In the genomic region with DNA sequence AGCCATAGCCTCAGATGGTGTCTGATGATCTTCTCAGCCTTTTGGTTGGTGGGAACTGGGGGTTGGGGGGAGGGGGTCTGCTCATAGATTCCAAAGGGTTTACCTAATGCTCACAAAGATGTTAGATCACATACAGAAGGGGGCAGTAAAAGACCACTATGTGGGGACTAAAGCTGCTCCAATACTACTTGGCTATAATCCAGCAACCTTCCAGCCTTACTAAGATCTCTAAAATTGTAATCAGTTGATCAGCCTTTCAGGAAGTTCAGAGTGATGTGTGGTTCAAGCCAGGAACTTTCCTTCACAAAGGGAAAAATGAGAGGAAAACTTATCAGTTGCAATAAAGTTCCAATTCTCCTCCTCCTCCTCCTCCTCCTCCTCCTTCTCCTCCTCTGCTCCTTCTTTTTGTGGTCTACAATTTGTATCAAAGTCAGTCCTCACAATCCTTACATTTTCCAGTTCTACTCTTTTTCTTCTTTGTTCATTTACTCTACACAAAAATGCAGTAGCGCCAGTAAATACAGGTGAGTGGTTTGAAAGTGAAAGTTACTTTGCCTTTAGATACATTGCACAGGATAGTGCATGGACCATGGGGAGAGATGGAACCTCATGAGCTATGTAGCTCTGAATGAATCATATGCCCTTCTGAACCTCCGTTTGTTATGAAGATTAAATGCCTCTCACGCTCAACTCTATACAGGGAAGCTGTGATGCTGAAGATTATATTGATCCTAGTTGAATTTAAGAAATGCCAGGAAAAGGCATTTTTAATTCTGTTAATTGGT, we compare ENCODE assay signal across 8 mouse cellular contexts. TPM values are rescaled to one million over a fixed set of nuclear protein-coding genes. Genes with fewer than 3 reads are reported as not detected.
DNase-seq lines count a peak whose midpoint lies in the region; ATAC-seq and TF ChIP-seq lines count a peak whose summit lies in the region.

No protein-coding gene starts in this region.

- H3K4me2 ChIP-seq in lung, embryonic 14.5 days = no peak overlapping the region
- no peak overlapping the region for H3K4me2 ChIP-seq in heart, embryonic 15.5 days

- peak; percentile 64 for TF ChIP-seq CTCF in lung, embryonic 14.5 days (IDR thresholded peaks at IDR 0.05; ENCODE audit: low read depth)

- peak; percentile 32 for ATAC-seq in lung, embryonic 14.5 days (ENCODE audit: insufficient read depth)
- ATAC-seq in heart, embryonic 15.5 days (replicated peaks; ENCODE audit: insufficient number of reproducible peaks, insufficient read depth, low FRiP score, low read depth) = 0 out of 2 replicates have a peak, but pooled peaks have one; percentile 34

- DNase-seq in cerebellum, postnatal 14 days = peak; percentile 45 to 56
- no peak for DNase-seq in cerebellum, adult 11-12 months
- DNase-seq in lung, embryonic 14.5 days = peak; percentile 92
- no peak for DNase-seq in lung, postnatal 14 days
- peak; percentile 80 for DNase-seq in retina, postnatal 1 day
- no peak for DNase-seq in layer of hippocampus, adult 8-10 months (ENCODE audit: low spot score in 2 of 2)
- DNase-seq in testis, postnatal 14 days (ENCODE audit: low spot score) = no peak

- 67% methylated on average over 3 of the region's 3 CpGs for WGBS in lung, embryonic 14.5 days
- 59% methylated on average over 3 of the region's 3 CpGs for WGBS in heart, embryonic 15.5 days

- peaks cover 6% of the 10 kb centered on the region for H3K36me3 ChIP-seq in lung, embryonic 14.5 days (ENCODE audit: insufficient read depth)
- peaks cover 5% of the 10 kb centered on the region; the same call in 1 of the 2 replicates for H3K36me3 ChIP-seq in heart, embryonic 15.5 days

- no peaks in the 10 kb centered on the region; the same call in 1 of the 2 replicates for H3K4me1 ChIP-seq in lung, embryonic 14.5 days (ENCODE audit: insufficient read depth)
- H3K4me1 ChIP-seq in heart, embryonic 15.5 days (replicated peaks) = peaks cover 40% of the 10 kb centered on the region

- H3K27me3 ChIP-seq in lung, embryonic 14.5 days (ENCODE audit: insufficient read depth, low read length) = no peaks in the 10 kb centered on the region
- H3K27me3 ChIP-seq in heart, embryonic 15.5 days = no peaks in the 10 kb centered on the region

- H3K4me3 ChIP-seq in lung, embryonic 14.5 days (ENCODE audit: low read depth, low read length) = no peak overlapping the region
- H3K4me3 ChIP-seq in heart, embryonic 15.5 days = no peak overlapping the region

- no peak overlapping the region for H3K27ac ChIP-seq in lung, embryonic 14.5 days (ENCODE audit: low read depth)
- no peak overlapping the region for H3K27ac ChIP-seq in heart, embryonic 15.5 days

- H3K9me3 ChIP-seq in lung, embryonic 14.5 days (ENCODE audit: low read depth, low read length) = no peaks in the 10 kb centered on the region
- H3K9me3 ChIP-seq in heart, embryonic 15.5 days (replicated peaks) = no peaks in the 10 kb centered on the region

- H3K9ac ChIP-seq in lung, embryonic 14.5 days = no peak overlapping the region; the same call in 1 of the 2 replicates
- no peak overlapping the region for H3K9ac ChIP-seq in heart, embryonic 15.5 days

RNA-seq across cellular contexts. Expression of a gene that starts 1.7 kb away (rescaled TPM):
- polyA plus RNA-seq in lung, embryonic 14.5 days (2014; fragmentation: Nextera tagmentation; extraction: Ambion mirVana) = 126 and 149 TPM in 2 replicates
- polyA plus RNA-seq in heart, embryonic 15.5 days (2015; fragmentation: Nextera tagmentation; extraction: Ambion mirVana) = 224 and 350 TPM in 2 replicates
- total RNA-seq in layer of hippocampus, adult 8-10 months (2022) = 100 to 1,000 TPM in 2 of 4 experiments, 10 to 100 TPM in 2; 88.2 to 142 (median 116) TPM

RNA-seq across cellular contexts. Expression of a gene that starts 1.7 kb away (rescaled TPM):
- not detected in 2 replicates for polyA plus RNA-seq in lung, embryonic 14.5 days (2014; fragmentation: Nextera tagmentation; extraction: Ambion mirVana)
- polyA plus RNA-seq in heart, embryonic 15.5 days (2015; fragmentation: Nextera tagmentation; extraction: Ambion mirVana) = 3.2 and 4.1 TPM in 2 replicates
- total RNA-seq in layer of hippocampus, adult 8-10 months (2022) = 1 to 10 TPM in 2 of 4 experiments, not detected in 2; 1.1 to 4.7 TPM

RNA-seq across cellular contexts. Expression of a gene that starts 3.2 kb away (rescaled TPM):
- polyA plus RNA-seq in lung, embryonic 14.5 days (2014; fragmentation: Nextera tagmentation; extraction: Ambion mirVana) = 0.12 and 0.14 TPM in 2 replicates
- polyA plus RNA-seq in heart, embryonic 15.5 days (2015; fragmentation: Nextera tagmentation; extraction: Ambion mirVana) = 0.10 and 0.13 TPM in 2 replicates
- 1 to 10 TPM; 1.3 to 2.0 (median 1.6) TPM for total RNA-seq in layer of hippocampus, adult 8-10 months (2022)

RNA-seq across cellular contexts. Expression of a gene that starts 16.9 kb away (rescaled TPM):
- polyA plus RNA-seq in lung, embryonic 14.5 days (2014; fragmentation: Nextera tagmentation; extraction: Ambion mirVana) = 1.0 and 5.2 TPM in 2 replicates
- polyA plus RNA-seq in heart, embryonic 15.5 days (2015; fragmentation: Nextera tagmentation; extraction: Ambion mirVana) = 327 and 350 TPM in 2 replicates
- 1 to 10 TPM in 1 of 4 experiments, under 1 TPM in 3; 0.31 to 1.3 (median 0.49) TPM for total RNA-seq in layer of hippocampus, adult 8-10 months (2022)

RNA-seq across cellular contexts. Expression of a gene that starts 50.5 kb away (rescaled TPM):
- polyA plus RNA-seq in lung, embryonic 14.5 days (2014; fragmentation: Nextera tagmentation; extraction: Ambion mirVana) = not detected in 2 replicates
- polyA plus RNA-seq in heart, embryonic 15.5 days (2015; fragmentation: Nextera tagmentation; extraction: Ambion mirVana) = 0.06 TPM in 1 of 2 replicates, not detected in the other
- not detected for total RNA-seq in layer of hippocampus, adult 8-10 months (2022)

Comparison
In these comparisons a context has a peak if more than half of its experiments do, and no peak if none do; other contexts are left out.
1. DNase-seq: peak in cerebellum, postnatal 14 days (2 of 2), lung, embryonic 14.5 days (single experiment) and retina, postnatal 1 day (single experiment); none in cerebellum, adult 11-12 months (single experiment), lung, postnatal 14 days (single experiment), layer of hippocampus, adult 8-10 months (0 of 2) and testis, postnatal 14 days (single experiment).